Mouse (Mus musculus) forebrain, postnatal 0 days (tissue): Measurements from ENCODE around the gene Sept12. TPM values are rescaled to one million over a fixed set of nuclear protein-coding genes. Genes with fewer than 3 reads are reported as not detected.

Source experiments
- ATAC-seq: fragments of 200-750 bp; cut with Nextera tagmentation; 2 replicates; pipeline ENCODE4 v1.8.0; 2017; ENCODE audit warnings: mild to moderate bottlenecking, moderate library complexity
- DNase-seq: peaks from one replicate; pipeline ENCODE4 v3.0.0-alpha.2; 2015
- H3K27ac ChIP-seq: fragments of 300-500 bp; sonication (generic); 2 replicates; pipeline ENCODE4 v1.5.1; 2014; ENCODE audit warnings: low read depth, mild to moderate bottlenecking, antibody characterized with exemption, low read length, moderate library complexity, mixed read lengths
- H3K27me3 ChIP-seq: fragments of 300-500 bp; sonication (generic); 2 replicates; pipeline ENCODE4 v1.6.1; 2014; ENCODE audit warnings: mild to moderate bottlenecking, low read length, mixed read lengths; ENCODE audit not compliant: insufficient read depth
- H3K36me3 ChIP-seq: fragments of 300-500 bp; sonication (generic); 2 replicates; pipeline ENCODE4 v1.6.1; 2014; ENCODE audit warnings: mild to moderate bottlenecking, moderate library complexity; ENCODE audit not compliant: insufficient read depth
- H3K4me1 ChIP-seq: fragments of 300-500 bp; sonication (generic); 2 replicates; pipeline ENCODE4 v1.6.1; 2014; ENCODE audit warnings: antibody characterized with exemption; ENCODE audit not compliant: insufficient read depth
- H3K4me2 ChIP-seq: fragments of 300-500 bp; sonication (generic); 2 replicates; pipeline ENCODE4 v1.6.1; 2014; ENCODE audit warnings: low read depth, mild to moderate bottlenecking, moderate library complexity
- H3K4me3 ChIP-seq: fragments of 300-500 bp; sonication (generic); 2 replicates; pipeline ENCODE4 v1.5.1; 2014; ENCODE audit warnings: low read depth, low read length, mixed read lengths
- H3K9ac ChIP-seq: fragments of 300-500 bp; sonication (generic); 2 replicates; pipeline ENCODE4 v1.6.1; 2014; ENCODE audit warnings: mild to moderate bottlenecking
- H3K9me3 ChIP-seq: fragments of 300-500 bp; sonication (generic); 2 replicates; pipeline ENCODE4 v1.6.1; 2016; ENCODE audit warnings: low read length
- CTCF ChIP-seq: sonication (generic); IDR thresholded peaks from 2 replicates; pipeline ENCODE4 v1.5.1; 2016; ENCODE audit warnings: antibody characterized with exemption, control low read depth, low read depth
- WGBS: fragments of 180-500 bp; shearing (Covaris S2); extraction: QIAGEN DNeasy Blood & Tissue Kit; methylation state at CpG from one replicate; pipeline ENCODE4 v1.1.7; 2014; 5-methylcytosine and 5-hydroxymethylcytosine counted together
- polyA plus RNA-seq: library from polyadenylated mRNA; unstranded; fragments of >200 nt; fragmentation: Nextera tagmentation; extraction: Ambion mirVana; gene quantifications from 2 replicates; pipeline ENCODE4 v1.2.1, GENCODE M21; 2015
- total RNA-seq: library from RNA; depleted of rRNA; stranded (reverse); fragments of >200 nt; gene quantifications from 2 replicates; pipeline ENCODE4 v1.2.3, GENCODE M21; 2014

Sept12 gene
- total and polyA plus RNA-seq, 2 experiments from 2014 or later, result not detected

GRCm38 (mm10) chr16:5013054-5013838 is 15.6 kb upstream of the Sept12 start, which contains the start of gene Rogdi:
Gene Rogdi (minus strand): TSS chr16:5013553.
- H3K9ac ChIP-seq, result peak within 1 kb of the TSS; percentile 66
- 0 out of 2 replicates have a peak, but pooled peaks cover 4% of the 10 kb centered on the region for H3K4me1 ChIP-seq
- ATAC-seq, result peak; percentile 99
- H3K9me3 ChIP-seq, result no peaks in the 10 kb centered on the region
- H3K36me3 ChIP-seq, result peaks cover 43% of the 10 kb centered on the region
- H3K4me2 ChIP-seq, result peak within 1 kb of the TSS; percentile 71
- H3K27ac ChIP-seq, result peak within 1 kb of the TSS; percentile 85
- no peaks in the 10 kb centered on the region for H3K27me3 ChIP-seq
- DNase-seq, result peak; percentile 99
- TF ChIP-seq CTCF, result peak; percentile 39
- peak within 1 kb of the TSS; percentile 74 for H3K4me3 ChIP-seq
- WGBS, result 1% methylated on average over 60 of the region's 63 CpGs

- Histone ChIP-seq H3K9ac (peak overlapping the region; percentile 66), H3K36me3 (peaks cover 35% of the 10 kb centered on the region), H3K27me3 (no peaks in the 10 kb centered on the region), H3K4me3 (peak overlapping the region; percentile 74), H3K27ac (peak overlapping the region; percentile 85; the same call in 1 of the 2 replicates), H3K4me2 (peak overlapping the region; percentile 71), H3K9me3 (no peaks in the 10 kb centered on the region), H3K4me1 (0 out of 2 replicates have a peak, but pooled peaks cover 4% of the 10 kb centered on the region)
- DNase-seq (no peak), ATAC-seq (no peak)
- 50% methylated on average over 13 of the region's 13 CpGs for WGBS
- TF ChIP-seq CTCF, result no peak
Measured at GRCm38 (mm10) chr16:5012036-5013005, 14.7 kb upstream of the Sept12 start.

GRCm38 (mm10) chr16:5011285-5011684 is 13.6 kb upstream of the Sept12 start:
- DNase-seq, result no peak
- 87% methylated on average over 7 of the region's 7 CpGs for WGBS
- no peak for TF ChIP-seq CTCF

GRCm38 (mm10) chr16:5010371-5010935 is 12.8 kb upstream of the Sept12 start:
- H3K27ac ChIP-seq, result no peak overlapping the region
- DNase-seq (no peak), ATAC-seq (no peak)
- no peaks in the 10 kb centered on the region for H3K9me3 ChIP-seq
- peaks cover 17% of the 10 kb centered on the region for H3K36me3 ChIP-seq
- H3K9ac ChIP-seq, result no peak overlapping the region
- 0 out of 2 replicates have a peak, but pooled peaks cover 4% of the 10 kb centered on the region for H3K4me1 ChIP-seq
- no peak overlapping the region for H3K4me3 ChIP-seq
- TF ChIP-seq CTCF, result no peak
- 88% methylated on average over 10 of the region's 10 CpGs for WGBS
- no peak overlapping the region for H3K4me2 ChIP-seq
- no peaks in the 10 kb centered on the region for H3K27me3 ChIP-seq

More at GRCm38 (mm10) chr16:5011285-5011684, 13.6 kb upstream of the Sept12 start:
- H3K9ac ChIP-seq, result no peak overlapping the region
- H3K4me3 ChIP-seq, result no peak overlapping the region
- H3K27ac ChIP-seq, result no peak overlapping the region
- ATAC-seq, result no peak
- no peaks in the 10 kb centered on the region for H3K9me3 ChIP-seq
- H3K36me3 ChIP-seq, result peaks cover 25% of the 10 kb centered on the region
- H3K27me3 ChIP-seq, result no peaks in the 10 kb centered on the region
- H3K4me1 ChIP-seq, result 0 out of 2 replicates have a peak, but pooled peaks cover 4% of the 10 kb centered on the region
- H3K4me2 ChIP-seq, result no peak overlapping the region

- Histone ChIP-seq H3K36me3 (0 out of 2 replicates have a peak, but pooled peaks cover 6% of the 10 kb centered on the region), H3K27me3 (no peaks in the 10 kb centered on the region), H3K4me1 (0 out of 2 replicates have a peak, but pooled peaks cover 4% of the 10 kb centered on the region), H3K9ac (no peak overlapping the region), H3K4me3 (no peak overlapping the region), H3K27ac (no peak overlapping the region), H3K9me3 (no peaks in the 10 kb centered on the region), H3K4me2 (no peak overlapping the region)
- ATAC-seq, result no peak
- DNase-seq, result no peak
- TF ChIP-seq CTCF, result no peak
- 85% methylated on average over 12 of the region's 12 CpGs for WGBS
Measured at GRCm38 (mm10) chr16:5008076-5008475, 10.4 kb upstream of the Sept12 start.

GRCm38 (mm10) chr16:5007492-5007891 is 9.8 kb upstream of the Sept12 start:
- no peak for TF ChIP-seq CTCF
- Histone ChIP-seq H3K27ac (no peak overlapping the region), H3K4me3 (no peak overlapping the region), H3K9me3 (no peaks in the 10 kb centered on the region), H3K9ac (no peak overlapping the region), H3K27me3 (no peaks in the 10 kb centered on the region), H3K4me1 (0 out of 2 replicates have a peak, but pooled peaks cover 4% of the 10 kb centered on the region), H3K36me3 (0 out of 2 replicates have a peak, but pooled peaks cover 6% of the 10 kb centered on the region), H3K4me2 (no peak overlapping the region)
- no peak for ATAC-seq
- no peak for DNase-seq
- WGBS, result 60% methylated on average over 6 of the region's 6 CpGs
